Mouse (Mus musculus): ENCODE data around the gene Esp15.
"Not testable (repeated sequence)": the region's sequence is repeated elsewhere in the genome, so short reads cannot be mapped to it uniquely, and the experiment has no call there.

The Esp15 gene

DNA sequence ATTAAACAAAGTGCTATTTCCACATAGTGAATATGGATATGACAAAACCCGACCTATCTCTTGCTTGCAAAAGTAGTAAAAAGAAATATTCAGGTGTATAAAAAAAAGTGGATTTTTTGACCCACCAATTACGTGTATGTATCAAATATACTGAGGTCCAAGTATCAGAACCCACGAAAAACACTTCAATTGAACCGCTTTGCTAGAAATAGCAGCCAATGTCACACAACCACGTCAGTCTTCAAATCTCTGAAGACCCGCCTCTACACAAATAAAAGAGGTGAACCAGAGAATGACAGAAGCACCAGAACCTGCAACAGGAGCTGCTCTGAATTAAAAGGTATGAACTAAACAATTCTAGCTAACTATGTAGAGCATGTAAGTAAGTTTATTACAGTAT is at the start of gene Esp15:
Gene Esp15, plus strand, starts transcription at position 301 of the 400 bp plus-strand sequence.
- DNase-seq = not testable (repeated sequence)

DNA sequence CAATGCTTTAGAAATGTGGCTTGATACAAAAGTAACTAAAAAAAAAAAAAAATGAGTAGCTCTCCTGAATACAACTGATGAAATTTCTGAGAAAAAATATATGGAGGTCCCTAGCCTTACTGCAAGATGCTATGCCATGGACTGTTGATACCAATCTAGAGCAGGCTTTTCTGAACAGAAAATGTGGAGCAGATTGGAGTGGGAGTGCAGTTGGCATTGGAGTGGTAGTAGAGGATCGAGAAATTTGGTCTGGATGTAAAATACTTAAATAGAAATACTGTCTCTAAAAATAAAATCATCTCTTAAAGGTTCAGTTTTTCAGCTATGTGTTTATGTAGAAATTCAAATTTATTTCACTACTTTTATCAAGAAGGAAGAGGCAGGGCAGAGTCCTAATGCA is 49.2 kb upstream of the Esp15 start:
- DNase-seq = no peak
